Mouse (Mus musculus): ENCODE results near the gene Nsun6.

The Nsun6 gene

GRCm38 (mm10) chr2:14992531-14992930 is 62.3 kb downstream of the Nsun6 start:
- DNase-seq (ENCODE audit: low spot score), result no peak

- no peak for DNase-seq (ENCODE audit: low spot score)
Observed at GRCm38 (mm10) chr2:14989350-14989749, 65.5 kb downstream of the Nsun6 start.

- no peak for DNase-seq (ENCODE audit: low spot score)
Observed at GRCm38 (mm10) chr2:14988451-14988850, 66.4 kb downstream of the Nsun6 start.

- DNase-seq (ENCODE audit: low spot score), result no peak
Observed at GRCm38 (mm10) chr2:14984029-14984428, 70.8 kb downstream of the Nsun6 start.

GRCm38 (mm10) chr2:14961493-14961892 is 93.4 kb downstream of the Nsun6 start:
- DNase-seq (ENCODE audit: low spot score), result no peak

GRCm38 (mm10) chr2:14960963-14961488 is 93.8 kb downstream of the Nsun6 start:
- DNase-seq (ENCODE audit: low spot score), result no peak

GRCm38 (mm10) chr2:14953090-14953489 is 101.8 kb downstream of the Nsun6 start:
- DNase-seq (ENCODE audit: low spot score), result no peak

All from yolk sac, embryonic 10.5 days (tissue).